Mouse (Mus musculus): Measurements from ENCODE around the gene Chst11. TPM values are rescaled to one million over a fixed set of nuclear protein-coding genes. Genes with fewer than 3 reads are reported as not detected.

The Chst11 gene
- total and polyA plus RNA-seq, 3 experiments: 3.1 to 10.6 TPM; not detected in 1

- H3K9me3 ChIP-seq (replicated peaks; ENCODE audit: insufficient read depth, low read length): no peaks in the 10 kb centered on the region
- no peaks in the 10 kb centered on the region for H3K36me3 ChIP-seq (ENCODE audit: control insufficient read depth in 1 of 2, insufficient read depth in 2 of 2, low read length in 2 of 2)
- no peak overlapping the region for H3K27ac ChIP-seq (ENCODE audit: control insufficient read depth, low read depth, low read length)
- no peaks in the 10 kb centered on the region for H3K27me3 ChIP-seq (ENCODE audit: control insufficient read depth in 1 of 2, insufficient read depth in 2 of 2, low read length in 2 of 2)
- no peaks in the 10 kb centered on the region for H3K4me1 ChIP-seq (ENCODE audit: control insufficient read depth in 1 of 2, insufficient read depth in 2 of 2, low read length in 2 of 2)
- TF ChIP-seq CHD1 (IDR thresholded peaks at IDR 0.05; ENCODE audit: low read depth, low read length) (no peak), EP300 (IDR thresholded peaks at IDR 0.05; ENCODE audit: low read depth in 1 of 2, low read length in 2 of 2) (no peak), TAL1 (IDR thresholded peaks at IDR 0.05; ENCODE audit: low read length) (no peak), SIN3A (IDR thresholded peaks at IDR 0.05; ENCODE audit: low read length) (no peak), RCOR1 (IDR thresholded peaks at IDR 0.05; ENCODE audit: low read depth, low read length) (no peak), ZMIZ1 (IDR thresholded peaks at IDR 0.05; ENCODE audit: low read depth, low read length) (no peak), E2F4 (IDR thresholded peaks at IDR 0.05; ENCODE audit: borderline replicate concordance, low read depth, low read length) (no peak), POLR2AphosphoS2 (IDR thresholded peaks at IDR 0.05; ENCODE audit: low read length) (no peak), CTCF (IDR thresholded peaks at IDR 0.05 in 2 of 3, conservative IDR thresholded peaks at IDR 0.05 in 1 of 3; ENCODE audit: control insufficient read depth in 1 of 3, insufficient read depth in 1 of 3, low read depth in 2 of 3, low read length in 3 of 3, poor library complexity in 1 of 3, severe bottlenecking in 1 of 3) (no peak), GATA1 (IDR thresholded peaks at IDR 0.05; ENCODE audit: low read depth, low read length) (no peak), KAT2A (conservative IDR thresholded peaks at IDR 0.05; ENCODE audit: low read depth, low read length) (no peak)
- H3K4me3 ChIP-seq (ENCODE audit: control insufficient read depth in 1 of 2, insufficient read depth in 1 of 2, low read depth in 2 of 2, low read length in 2 of 2): no peak overlapping the region
- no peak for DNase-seq (ENCODE audit: low read depth, low spot score)
- H3K9ac ChIP-seq (ENCODE audit: control insufficient read depth, low read depth, low read length, poor library complexity, severe bottlenecking): no peak overlapping the region
- H3K79me2 ChIP-seq (ENCODE audit: control insufficient read depth, insufficient read depth, low read length, poor library complexity): no peaks in the 10 kb centered on the region
Measured at GRCm38 (mm10) chr10:83068466-83068865, 83.2 kb downstream of the Chst11 start.

GRCm38 (mm10) chr10:83069791-83070190 lies 84.5 kb downstream of the Chst11 start:
- Histone ChIP-seq H3K79me2 (ENCODE audit: control insufficient read depth, insufficient read depth, low read length, poor library complexity) (no peaks in the 10 kb centered on the region), H3K27me3 (ENCODE audit: control insufficient read depth in 1 of 2, insufficient read depth in 2 of 2, low read length in 2 of 2) (no peaks in the 10 kb centered on the region), H3K27ac (ENCODE audit: control insufficient read depth, low read depth, low read length) (no peak overlapping the region), H3K36me3 (ENCODE audit: control insufficient read depth in 1 of 2, insufficient read depth in 2 of 2, low read length in 2 of 2) (no peaks in the 10 kb centered on the region), H3K4me3 (ENCODE audit: control insufficient read depth in 1 of 2, insufficient read depth in 1 of 2, low read depth in 2 of 2, low read length in 2 of 2) (no peak overlapping the region), H3K4me1 (ENCODE audit: control insufficient read depth in 1 of 2, insufficient read depth in 2 of 2, low read length in 2 of 2) (no peaks in the 10 kb centered on the region), H3K9ac (ENCODE audit: control insufficient read depth, low read depth, low read length, poor library complexity, severe bottlenecking) (no peak overlapping the region), H3K9me3 (replicated peaks; ENCODE audit: insufficient read depth, low read length) (no peaks in the 10 kb centered on the region)
- DNase-seq (ENCODE audit: low read depth, low spot score): no peak
- TF ChIP-seq GATA1 (IDR thresholded peaks at IDR 0.05; ENCODE audit: low read depth, low read length) (no peak), MXI1 (IDR thresholded peaks at IDR 0.05; ENCODE audit: low read depth, low read length) (no peak), ZNF384 (IDR thresholded peaks at IDR 0.05; ENCODE audit: low read depth, low read length) (no peak), TBP (IDR thresholded peaks at IDR 0.05; ENCODE audit: low read depth, low read length) (no peak), CHD1 (IDR thresholded peaks at IDR 0.05; ENCODE audit: low read depth, low read length) (no peak), JUND (IDR thresholded peaks at IDR 0.05; ENCODE audit: low read depth, low read length) (no peak), TAL1 (IDR thresholded peaks at IDR 0.05; ENCODE audit: low read length) (no peak), POLR2A (IDR thresholded peaks at IDR 0.05; ENCODE audit: control insufficient read depth in 1 of 2, insufficient read depth in 1 of 2, low read depth in 1 of 2, low read length in 2 of 2, poor library complexity in 1 of 2) (no peak), ZMIZ1 (IDR thresholded peaks at IDR 0.05; ENCODE audit: low read depth, low read length) (no peak), NELFE (IDR thresholded peaks at IDR 0.05; ENCODE audit: low read depth, low read length) (no peak), USF2 (IDR thresholded peaks at IDR 0.05; ENCODE audit: borderline replicate concordance in 1 of 2, insufficient read depth in 1 of 2, low read depth in 1 of 2, low read length in 2 of 2) (no peak), MAFK (IDR thresholded peaks at IDR 0.05; ENCODE audit: borderline replicate concordance, low read depth, low read length) (no peak), CHD2 (IDR thresholded peaks at IDR 0.05; ENCODE audit: low read length) (no peak), E2F4 (IDR thresholded peaks at IDR 0.05; ENCODE audit: borderline replicate concordance, low read depth, low read length) (no peak)
